Mouse (Mus musculus) kidney, embryonic 14.5 days (tissue): ENCODE results near the gene Robo4. TPM values are rescaled to one million over a fixed set of nuclear protein-coding genes. Genes with fewer than 3 reads are reported as not detected.

ENCODE experiments used
- ATAC-seq: fragments of 200-750 bp; cut with Nextera tagmentation; 2 replicates; pipeline ENCODE4 v1.8.0; 2017; ENCODE audit warnings: moderate number of reproducible peaks, mild to moderate bottlenecking, moderate TSS enrichment, moderate library complexity; ENCODE audit not compliant: low FRiP score, low TSS enrichment
- H3K27ac ChIP-seq: fragments of 300-500 bp; sonication (generic); 2 replicates; pipeline ENCODE4 v1.5.1; 2014; ENCODE audit warnings: low read depth, mild to moderate bottlenecking, low read length, moderate library complexity, mixed read lengths
- H3K27me3 ChIP-seq: fragments of 300-500 bp; sonication (generic); 2 replicates; pipeline ENCODE4 v1.6.1; 2014; ENCODE audit warnings: mild to moderate bottlenecking, low read length; ENCODE audit not compliant: control insufficient read depth, insufficient read depth
- H3K36me3 ChIP-seq: fragments of 300-500 bp; sonication (generic); 2 replicates; pipeline ENCODE4 v1.6.1; 2014; ENCODE audit warnings: low read length, mixed read lengths; ENCODE audit not compliant: control insufficient read depth, insufficient read depth
- H3K4me1 ChIP-seq: fragments of 300-500 bp; sonication (generic); 2 replicates; pipeline ENCODE4 v1.6.1; 2014; ENCODE audit warnings: low read length, mixed read lengths; ENCODE audit not compliant: control insufficient read depth, insufficient read depth
- H3K4me2 ChIP-seq: fragments of 300-500 bp; sonication (generic); replicated peaks from 2 replicates; pipeline ENCODE4 v1.6.1; 2014; ENCODE audit warnings: low read depth, mild to moderate bottlenecking, low read length
- H3K4me3 ChIP-seq: fragments of 300-500 bp; sonication (generic); 2 replicates; pipeline ENCODE4 v1.5.1; 2014; ENCODE audit warnings: mild to moderate bottlenecking, low read length
- H3K9ac ChIP-seq: fragments of 300-500 bp; sonication (generic); 2 replicates; pipeline ENCODE4 v1.6.1; 2014; ENCODE audit warnings: low read depth, mild to moderate bottlenecking, low read length, moderate library complexity
- H3K9me3 ChIP-seq: fragments of 300-500 bp; sonication (generic); 2 replicates; pipeline ENCODE4 v1.6.1; 2016; ENCODE audit warnings: low read length; ENCODE audit not compliant: control insufficient read depth
- WGBS: fragments of 180-500 bp; shearing (Covaris S2); extraction: QIAGEN DNeasy Blood & Tissue Kit; methylation state at CpG from one replicate; pipeline ENCODE4 v1.1.7; 2014; 5-methylcytosine and 5-hydroxymethylcytosine counted together
- polyA plus RNA-seq: library from polyadenylated mRNA; unstranded; fragments of >200 nt; fragmentation: Nextera tagmentation; extraction: Ambion mirVana; gene quantifications from 2 replicates; pipeline ENCODE4 v1.2.1, GENCODE M21; 2014

Gene Robo4
- 10.5 and 11.9 TPM in 2 replicates for polyA plus RNA-seq

DNA sequence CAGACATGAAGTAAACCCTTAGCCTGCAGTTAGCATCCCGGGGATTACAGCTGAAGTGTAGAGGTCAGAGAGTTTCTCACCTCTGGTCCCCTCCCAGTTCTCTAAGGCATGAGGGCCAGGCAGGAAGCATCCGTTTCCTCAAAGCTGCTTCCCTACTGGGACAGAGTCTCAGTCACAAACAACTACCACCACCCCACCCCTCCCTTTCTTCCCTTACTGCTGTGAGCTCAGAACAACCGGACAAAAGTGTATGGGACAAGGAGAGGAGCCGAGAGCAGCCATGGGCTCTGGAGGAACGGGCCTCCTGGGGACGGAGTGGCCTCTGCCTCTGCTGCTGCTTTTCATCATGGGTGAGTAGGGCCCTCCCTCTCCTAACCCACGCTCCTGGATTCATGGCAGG lies at the start of gene Robo4:
Gene Robo4, plus strand, starts transcription at position 96 of the 400 bp plus-strand sequence.
- Histone ChIP-seq H3K4me1 (no peaks in the 10 kb centered on the region), H3K36me3 (no peaks in the 10 kb centered on the region), H3K4me3 (peak within 1 kb of the TSS; percentile 30), H3K27ac (peak within 1 kb of the TSS; percentile 69; the same call in 1 of the 2 replicates), H3K9me3 (no peaks in the 10 kb centered on the region), H3K9ac (0 out of 2 replicates have a peak within 1 kb of the TSS, but pooled peaks have one; percentile 34), H3K4me2 (peak within 1 kb of the TSS; percentile 17; the same call in 1 of the 2 replicates), H3K27me3 (0 out of 2 replicates have a peak, but pooled peaks cover under 1% of the 10 kb centered on the region)
- 13% methylated on average over 7 of the region's 7 CpGs for WGBS
- no peak for ATAC-seq

DNA sequence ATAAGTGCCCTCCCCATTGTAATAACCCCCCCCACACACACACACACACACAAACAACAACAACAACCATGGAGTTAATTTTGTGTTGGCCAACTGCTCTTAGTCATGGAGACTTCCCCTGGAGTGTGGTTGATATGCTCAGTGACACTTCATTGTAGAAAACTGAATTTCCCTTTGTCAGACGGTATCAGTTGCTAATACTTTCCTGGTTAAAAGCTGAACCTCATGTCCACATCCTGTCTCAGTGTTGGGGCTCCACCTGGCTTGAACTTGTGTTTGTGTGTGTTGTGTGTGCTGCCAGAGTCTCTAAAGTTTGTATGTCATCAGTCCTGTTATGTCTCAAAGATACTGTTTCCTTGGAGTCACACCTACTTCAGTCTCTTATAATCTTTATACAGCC lies 47.2 kb upstream of the Robo4 start:
- no peak for ATAC-seq
- H3K4me3 ChIP-seq: no peak overlapping the region
- no peak overlapping the region for H3K4me2 ChIP-seq
- no peaks in the 10 kb centered on the region for H3K4me1 ChIP-seq
- H3K9me3 ChIP-seq: no peaks in the 10 kb centered on the region
- no peaks in the 10 kb centered on the region for H3K27me3 ChIP-seq
- H3K36me3 ChIP-seq: no peaks in the 10 kb centered on the region
- 74% methylated on average over 1 of the region's 1 CpGs for WGBS
- no peak overlapping the region for H3K9ac ChIP-seq
- H3K27ac ChIP-seq: no peak overlapping the region

DNA sequence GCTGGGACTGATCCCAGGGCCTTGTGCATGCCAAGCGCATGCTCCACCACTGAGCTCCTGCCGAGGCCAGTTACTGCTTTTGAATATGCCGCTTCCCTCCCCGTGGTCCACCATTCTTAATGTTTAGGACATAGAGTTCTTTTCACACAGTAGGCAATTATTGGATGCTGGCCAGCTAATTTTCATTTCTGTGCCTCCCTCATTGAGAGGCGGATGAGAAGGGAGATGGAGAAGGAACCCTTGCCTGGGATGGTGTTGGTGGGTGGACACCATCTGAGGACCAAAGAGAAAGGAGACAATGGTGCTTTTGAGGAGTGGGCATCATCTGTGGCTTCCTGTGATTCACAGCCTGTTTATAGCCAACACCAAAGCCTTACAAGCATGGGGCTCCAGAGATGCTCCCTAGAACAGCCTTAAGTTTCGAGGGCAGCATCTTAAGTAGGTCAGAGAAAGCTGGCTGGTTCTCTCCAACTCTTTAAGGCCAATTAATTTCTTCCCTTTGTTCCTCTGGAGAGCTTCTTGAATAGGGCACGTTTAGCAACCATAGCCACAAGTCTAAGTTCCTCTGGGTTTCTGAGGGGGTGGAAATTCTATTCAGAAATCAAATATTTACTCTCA lies 42.9 kb upstream of the Robo4 start:
- Histone ChIP-seq H3K36me3 (no peaks in the 10 kb centered on the region), H3K4me2 (no peak overlapping the region), H3K27me3 (no peaks in the 10 kb centered on the region), H3K9ac (no peak overlapping the region), H3K4me3 (no peak overlapping the region), H3K4me1 (no peaks in the 10 kb centered on the region), H3K27ac (no peak overlapping the region), H3K9me3 (no peaks in the 10 kb centered on the region)
- ATAC-seq: no peak
- 85% methylated on average over 7 of the region's 7 CpGs for WGBS

DNA sequence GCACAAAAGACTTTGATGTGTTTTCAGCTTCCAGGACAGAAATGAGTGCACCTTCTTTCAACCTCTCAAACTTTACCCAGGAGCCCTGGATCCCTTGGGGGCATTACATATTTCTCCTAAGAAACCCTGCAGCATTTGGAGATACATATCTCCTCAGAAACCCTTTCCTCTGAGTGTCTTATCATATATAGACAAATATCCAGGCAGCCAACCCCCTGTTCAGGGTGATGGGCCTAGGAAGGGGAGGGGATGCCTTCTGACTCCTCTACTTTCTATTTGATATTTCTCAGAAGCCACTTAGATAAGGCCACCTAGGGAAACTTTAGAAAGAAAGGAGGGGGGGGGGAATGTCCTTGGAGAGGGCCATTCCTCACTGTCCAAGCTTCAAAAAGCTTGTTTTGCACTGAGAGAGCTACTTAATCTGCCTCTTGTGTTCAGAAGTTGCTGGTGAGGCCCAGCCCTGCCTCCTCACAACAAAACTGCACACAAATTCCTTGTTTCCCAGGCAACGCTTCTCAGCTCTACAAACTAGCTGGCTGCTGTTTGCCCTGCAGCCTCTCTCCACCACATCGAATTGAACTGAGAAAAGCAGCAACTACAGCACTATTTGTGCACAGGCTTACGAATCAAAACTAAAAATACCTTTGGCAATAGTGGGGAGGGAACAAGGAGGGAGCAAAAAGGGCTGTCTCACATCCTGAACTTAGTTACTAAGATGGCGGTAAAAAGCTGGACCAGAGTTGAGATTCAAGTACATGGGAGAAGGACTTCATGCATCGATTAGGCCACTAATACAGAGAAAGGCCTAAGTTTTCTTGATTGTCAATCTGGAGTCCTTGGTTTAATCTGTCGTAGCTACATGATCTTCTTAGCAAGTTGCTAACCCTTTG lies 42.1 kb upstream of the Robo4 start:
- H3K27me3 ChIP-seq: no peaks in the 10 kb centered on the region
- H3K27ac ChIP-seq: no peak overlapping the region
- H3K36me3 ChIP-seq: no peaks in the 10 kb centered on the region
- WGBS: 65% methylated on average over 6 of the region's 6 CpGs
- no peak overlapping the region for H3K4me2 ChIP-seq
- peak; percentile 57; the same call in 1 of the 2 replicates for ATAC-seq
- H3K4me3 ChIP-seq: no peak overlapping the region
- no peak overlapping the region for H3K9ac ChIP-seq
- H3K4me1 ChIP-seq: no peaks in the 10 kb centered on the region
- no peaks in the 10 kb centered on the region for H3K9me3 ChIP-seq

DNA sequence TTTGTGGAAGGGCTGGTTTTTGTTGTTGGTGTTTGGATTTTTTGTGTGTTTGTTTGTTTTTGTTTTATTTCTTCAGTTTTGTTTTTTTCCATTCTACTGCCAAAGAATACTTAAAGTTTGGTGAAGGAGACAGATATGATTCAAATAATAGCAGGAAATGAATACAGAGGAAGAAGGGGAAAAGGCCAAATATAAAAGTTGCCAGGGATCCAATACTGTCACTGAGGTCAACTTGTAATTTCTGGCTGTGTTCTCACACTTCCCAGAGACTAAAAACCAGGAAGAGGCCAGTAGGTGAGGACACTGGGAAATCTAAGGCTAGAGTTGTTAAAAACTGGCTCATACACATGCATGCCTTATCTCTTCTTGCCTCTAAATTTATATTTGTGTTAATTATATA lies 39.6 kb upstream of the Robo4 start:
- Histone ChIP-seq H3K27ac (no peak overlapping the region), H3K4me1 (no peaks in the 10 kb centered on the region), H3K27me3 (no peaks in the 10 kb centered on the region), H3K9ac (no peak overlapping the region), H3K36me3 (no peaks in the 10 kb centered on the region), H3K4me2 (no peak overlapping the region), H3K9me3 (no peaks in the 10 kb centered on the region), H3K4me3 (no peak overlapping the region)
- ATAC-seq: no peak

DNA sequence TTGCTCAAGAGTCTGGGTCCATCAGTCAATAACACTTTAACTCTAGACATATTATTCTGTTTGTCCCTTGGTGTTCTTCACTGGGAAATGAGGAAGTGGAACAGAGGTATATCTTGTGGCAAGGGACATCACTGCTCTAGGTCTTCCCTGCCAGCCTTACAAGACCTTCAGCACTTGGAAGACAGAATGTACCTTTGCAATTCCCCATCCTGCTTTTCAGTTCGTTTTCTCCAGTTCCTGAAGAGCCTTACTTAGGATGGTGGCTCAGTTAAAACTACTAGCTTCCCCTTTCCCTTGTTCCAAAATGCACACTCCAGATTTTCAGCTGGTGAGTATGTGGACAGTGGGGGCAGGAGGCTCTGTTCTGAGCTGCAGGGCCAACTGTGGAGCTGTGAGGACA lies 38.8 kb upstream of the Robo4 start:
- ATAC-seq: no peak
- Histone ChIP-seq H3K9me3 (no peaks in the 10 kb centered on the region), H3K36me3 (no peaks in the 10 kb centered on the region), H3K9ac (no peak overlapping the region), H3K27ac (no peak overlapping the region), H3K4me2 (no peak overlapping the region), H3K4me1 (no peaks in the 10 kb centered on the region), H3K4me3 (no peak overlapping the region), H3K27me3 (no peaks in the 10 kb centered on the region)
- WGBS: 69% methylated on average over 1 of the region's 1 CpGs

DNA sequence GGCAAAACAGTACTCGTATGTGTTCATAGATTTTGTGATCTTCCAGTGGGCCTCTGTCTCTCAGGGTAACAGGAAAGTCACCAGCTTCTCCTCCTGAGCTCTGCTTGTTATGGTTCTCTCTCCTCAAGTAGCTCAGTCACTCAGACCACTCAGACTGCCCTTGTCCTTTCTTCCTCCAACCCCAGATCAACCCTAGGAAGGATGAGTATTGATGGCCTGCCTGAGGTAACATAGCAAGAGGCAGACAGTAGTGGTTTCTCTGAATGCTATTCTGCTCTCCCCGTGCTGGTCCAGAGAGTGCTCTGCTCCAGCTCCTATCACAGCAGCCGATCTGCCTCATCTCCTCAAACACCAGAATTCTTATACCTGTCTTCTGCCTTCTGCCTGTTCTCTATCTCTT lies 38.1 kb upstream of the Robo4 start:
- WGBS: 71% methylated on average over 3 of the region's 3 CpGs
- H3K4me1 ChIP-seq: no peaks in the 10 kb centered on the region
- no peak for ATAC-seq
- H3K4me3 ChIP-seq: no peak overlapping the region
- H3K36me3 ChIP-seq: no peaks in the 10 kb centered on the region
- no peak overlapping the region for H3K4me2 ChIP-seq
- H3K27me3 ChIP-seq: no peaks in the 10 kb centered on the region
- H3K9me3 ChIP-seq: no peaks in the 10 kb centered on the region
- no peak overlapping the region for H3K27ac ChIP-seq
- no peak overlapping the region for H3K9ac ChIP-seq

DNA sequence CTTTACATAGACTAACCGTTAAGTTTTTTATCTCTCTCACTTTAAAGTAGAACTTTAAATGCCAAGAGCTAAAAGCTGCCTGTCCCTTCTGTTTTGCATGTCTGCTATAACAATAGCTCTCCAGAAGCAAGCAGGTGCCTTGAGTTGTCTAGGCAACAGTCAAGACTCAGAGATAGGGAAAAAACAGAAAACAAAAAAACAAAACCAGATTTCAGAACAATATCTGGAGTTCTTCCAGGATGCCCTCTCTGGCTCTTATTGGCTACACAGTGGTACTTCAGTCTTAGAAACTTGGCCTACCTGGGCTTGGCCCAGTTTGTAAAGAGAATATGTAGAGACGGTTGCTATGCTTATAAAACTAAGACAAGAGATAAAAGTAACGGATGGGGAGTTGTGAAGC lies 37.3 kb upstream of the Robo4 start:
- Histone ChIP-seq H3K27me3 (peaks cover 3% of the 10 kb centered on the region; the same call in 1 of the 2 replicates), H3K4me3 (no peak overlapping the region), H3K9me3 (no peaks in the 10 kb centered on the region), H3K4me2 (no peak overlapping the region), H3K9ac (no peak overlapping the region), H3K27ac (no peak overlapping the region), H3K4me1 (no peaks in the 10 kb centered on the region), H3K36me3 (no peaks in the 10 kb centered on the region)
- WGBS: 79% methylated on average over 3 of the region's 3 CpGs
- ATAC-seq: no peak

DNA sequence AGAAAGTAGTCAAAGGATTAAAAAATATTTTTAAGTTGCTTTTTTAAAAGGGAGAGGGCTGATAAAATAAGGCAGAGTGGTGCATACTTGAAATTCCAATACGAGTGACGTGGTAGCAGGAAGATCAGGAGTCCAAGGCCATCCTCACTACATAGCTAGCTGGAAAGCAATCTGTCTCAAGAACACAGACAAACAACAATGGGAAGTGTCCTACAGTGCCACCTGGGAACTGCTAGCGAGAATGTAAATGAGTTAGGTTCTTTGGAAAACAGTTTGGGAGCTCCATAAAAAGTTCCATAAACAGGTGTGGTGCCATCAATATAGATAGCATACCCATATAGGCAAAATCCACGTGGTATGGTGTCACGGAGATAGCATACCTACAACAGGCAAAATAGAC lies 36.0 kb upstream of the Robo4 start:
- no peaks in the 10 kb centered on the region for H3K9me3 ChIP-seq
- H3K36me3 ChIP-seq: no peaks in the 10 kb centered on the region
- H3K4me3 ChIP-seq: no peak overlapping the region
- H3K27ac ChIP-seq: no peak overlapping the region
- H3K27me3 ChIP-seq: peaks cover 3% of the 10 kb centered on the region; the same call in 1 of the 2 replicates
- no peaks in the 10 kb centered on the region for H3K4me1 ChIP-seq
- H3K9ac ChIP-seq: no peak overlapping the region
- 72% methylated on average over 5 of the region's 5 CpGs for WGBS
- H3K4me2 ChIP-seq: no peak overlapping the region
- no peak for ATAC-seq
